Mouse (Mus musculus): ENCODE measurements at regions not wholly inside any gene's neighbourhood (a gene's known extent, or its start where the extent isn't known, plus 50 kb on each side); places are given as distances from the start of the nearest gene placed in this dataset.
A peak's percentile ranks its signal among the peaks of the same experiment; 100 is the strongest.

DNA sequence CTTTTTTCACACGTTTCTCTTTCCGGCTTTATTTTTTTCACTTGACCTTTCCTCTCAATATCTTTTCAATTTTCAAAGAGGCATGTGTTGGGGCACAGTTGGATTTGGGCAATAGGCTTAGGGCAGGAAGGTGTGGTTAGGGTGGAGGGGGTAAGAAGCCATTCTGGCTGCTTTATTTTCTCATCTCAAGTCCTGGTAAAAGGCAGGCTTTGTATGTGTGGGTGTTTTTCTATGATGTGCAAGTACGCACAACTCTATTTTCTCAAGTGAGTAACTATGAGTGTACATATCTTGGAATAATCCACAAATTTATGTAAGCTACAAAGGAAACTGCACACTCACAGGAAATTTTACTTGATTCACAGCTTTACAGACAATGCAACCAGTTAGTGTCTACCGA is 121.5 kb upstream of the Ifne start:
- no peak for DNase-seq (ENCODE audit: low spot score in 2 of 2)

DNA sequence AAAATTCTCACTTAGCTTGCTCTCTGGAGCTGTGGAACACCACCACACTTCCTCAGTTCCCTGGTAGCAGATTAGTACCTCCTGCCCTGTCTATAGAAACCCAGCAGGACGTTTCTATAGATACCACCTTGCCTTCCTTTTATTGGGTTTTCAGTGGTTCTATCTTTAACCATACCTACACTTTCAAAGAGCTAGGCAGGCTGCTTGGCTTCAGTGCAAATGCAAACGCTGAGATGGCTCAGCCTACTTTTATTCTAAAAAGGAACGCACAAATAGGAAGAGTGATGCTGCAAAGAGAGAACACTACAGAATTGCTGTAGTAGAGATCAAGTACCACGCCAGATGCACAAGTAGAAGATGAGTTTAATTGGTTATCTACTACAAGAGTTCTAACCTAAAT is 120.9 kb upstream of the Ifne start:
- no peak for DNase-seq (ENCODE audit: low spot score in 2 of 2)

- DNase-seq (ENCODE audit: low spot score in 2 of 2) = no peak
These were observed 120.2 kb upstream of the Ifne start for GRCm38 (mm10) chr4:89000200-89000599.

DNA sequence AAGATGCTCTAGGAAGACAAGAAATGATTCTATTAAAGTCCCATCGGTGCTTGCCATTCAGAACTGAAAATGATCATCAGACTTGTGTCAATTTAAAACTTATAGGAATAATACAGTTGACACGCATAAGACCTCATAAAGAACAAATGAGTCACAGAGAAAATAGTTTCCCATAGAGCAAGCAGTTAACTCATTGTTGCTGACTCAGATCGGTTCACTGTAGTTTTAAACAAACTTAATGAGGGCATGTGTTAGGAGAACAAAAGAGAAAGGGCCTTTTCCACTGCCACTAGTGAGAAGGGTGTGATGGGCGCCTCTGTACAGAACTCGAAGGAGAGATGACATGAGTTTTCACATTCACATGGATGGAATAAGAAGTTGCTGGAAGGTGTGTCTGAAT is 118.3 kb upstream of the Ifne start:
- DNase-seq (ENCODE audit: low spot score in 2 of 2) = no peak

- DNase-seq (ENCODE audit: low spot score in 2 of 2) = no peak
These were observed 115.3 kb upstream of the Ifne start for GRCm38 (mm10) chr4:88995129-88995919.

- no peak for DNase-seq (ENCODE audit: low spot score in 2 of 2)
These were observed 114.5 kb upstream of the Ifne start for GRCm38 (mm10) chr4:88994486-88994885.

DNA sequence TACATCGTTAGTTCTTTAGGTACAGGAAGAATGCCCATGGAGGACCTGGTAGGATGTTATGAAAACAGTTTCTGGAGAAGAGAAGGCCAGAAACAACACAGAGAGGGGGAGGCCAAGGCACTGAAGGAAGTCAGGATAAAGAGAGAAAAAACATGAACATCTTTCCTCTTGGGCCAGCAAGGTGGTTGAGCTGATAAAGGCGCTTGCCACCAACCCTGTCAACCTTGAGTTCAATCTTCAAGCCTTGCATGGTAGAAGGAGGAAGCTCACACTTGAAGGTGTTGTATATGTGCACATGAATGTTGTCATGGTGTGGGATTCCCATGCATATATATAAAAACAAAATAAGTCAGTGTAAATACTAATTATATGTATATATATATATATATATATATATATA is 112.5 kb upstream of the Ifne start:
- DNase-seq (ENCODE audit: low spot score in 2 of 2) = no peak

DNA sequence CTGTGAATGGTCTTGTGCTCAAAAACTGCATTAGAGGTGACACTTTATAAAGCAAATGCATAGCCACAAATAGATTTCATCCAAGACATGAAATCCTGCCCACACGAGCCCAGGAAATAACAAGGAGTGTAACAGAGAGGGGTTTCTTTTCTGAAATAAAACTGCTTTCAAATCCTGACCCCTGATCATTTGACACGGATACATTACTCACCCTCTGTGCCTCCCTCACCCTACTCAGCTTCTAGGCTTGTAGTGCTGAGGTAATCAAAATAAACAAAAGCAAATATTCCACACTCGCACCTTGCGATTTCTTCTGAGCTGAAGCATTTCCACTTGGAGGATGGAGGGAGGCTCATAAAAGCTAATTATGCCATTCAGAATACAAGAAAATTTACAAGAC is 108.4 kb upstream of the Ifne start:
- DNase-seq (ENCODE audit: low spot score in 2 of 2) = no peak

GRCm38 (mm10) chr4:88987103-88987502 is 107.1 kb upstream of the Ifne start:
- no peak for DNase-seq (ENCODE audit: low spot score in 2 of 2)

- DNase-seq (ENCODE audit: low spot score in 2 of 2) = no peak
These were observed 102.5 kb upstream of the Ifne start for GRCm38 (mm10) chr4:88982457-88982856.

- DNase-seq (ENCODE audit: low spot score in 2 of 2) = no peak
These were observed 97.3 kb upstream of the Ifne start for GRCm38 (mm10) chr4:88977099-88977888.

DNA sequence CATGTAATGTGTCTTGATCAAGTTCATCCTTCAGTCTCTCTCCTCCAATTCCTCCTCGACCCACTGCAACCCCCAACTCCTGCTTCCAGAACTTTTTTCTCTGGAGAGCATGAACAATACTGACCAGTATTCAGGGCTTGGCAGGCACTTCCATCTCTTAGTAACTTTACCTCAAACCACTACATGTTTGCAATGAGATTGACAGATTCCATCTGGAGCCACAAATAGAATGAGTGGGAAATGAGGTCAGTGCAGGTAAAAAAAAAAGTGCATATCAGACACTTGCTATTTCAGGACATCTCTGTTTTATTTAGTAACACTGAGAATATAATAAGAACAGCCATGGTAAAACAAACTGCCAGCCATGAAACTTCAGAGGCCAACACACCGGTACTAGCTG is 94.5 kb upstream of the Ifne start:
- no peak for DNase-seq (ENCODE audit: low spot score in 2 of 2)

DNA sequence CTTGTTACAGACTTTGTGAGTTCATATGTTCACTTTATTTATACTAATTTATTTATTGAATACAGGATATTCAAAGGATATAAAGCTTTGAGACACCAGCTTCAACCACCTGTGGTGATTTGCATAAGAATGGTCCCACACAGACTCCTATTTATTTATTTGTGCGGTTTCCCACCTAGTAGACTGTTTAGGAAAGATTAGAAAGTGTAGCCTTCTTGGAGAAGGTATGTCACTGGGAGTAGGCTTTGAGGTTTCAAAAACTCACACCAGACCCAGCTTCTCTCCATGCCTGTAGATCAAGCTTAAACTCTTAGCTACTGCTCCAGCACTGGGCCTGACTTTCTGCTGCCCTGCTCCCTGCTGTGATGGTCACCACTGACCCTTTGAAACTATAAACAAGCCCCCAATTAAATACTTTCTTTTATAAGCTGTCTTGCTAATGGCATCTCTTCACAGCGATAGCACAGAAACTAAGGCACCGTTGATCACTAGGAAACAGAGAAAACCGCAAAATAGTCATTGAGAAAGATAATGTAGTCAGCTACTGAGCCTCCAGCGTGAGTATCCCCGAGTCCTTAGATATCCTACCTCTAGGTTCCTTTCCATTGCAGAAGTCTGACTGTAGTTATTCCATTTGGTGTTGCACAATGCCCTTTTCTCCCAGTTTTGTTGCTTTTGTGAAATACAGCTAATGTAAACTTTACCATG is 89.3 kb upstream of the Ifne start:
- DNase-seq (ENCODE audit: low spot score in 2 of 2) = no peak

DNA sequence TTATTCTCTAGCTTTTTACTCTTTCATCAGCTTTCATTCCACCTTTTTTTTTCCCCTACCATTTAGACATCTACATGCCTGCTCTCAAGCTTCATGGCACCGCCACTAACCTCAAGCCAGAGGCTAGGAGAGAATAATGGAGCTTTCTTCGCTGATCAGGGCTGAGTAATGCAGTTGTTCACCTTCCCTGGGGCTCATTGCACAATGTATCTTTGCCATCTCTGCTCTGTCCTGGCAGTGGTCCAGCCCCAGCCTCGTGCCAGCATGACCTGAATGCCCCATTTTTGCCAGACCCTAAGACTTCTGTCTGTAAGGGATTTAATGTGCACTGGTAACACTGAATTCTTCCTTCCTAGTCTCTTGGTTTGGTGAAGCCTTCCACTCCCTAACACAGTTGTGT is 79.6 kb upstream of the Ifne start:
- peak; percentile 36 to 40 for DNase-seq (ENCODE audit: low spot score in 2 of 2)

- DNase-seq (ENCODE audit: low spot score in 2 of 2) = no peak
These were observed 76.6 kb upstream of the Ifne start for GRCm38 (mm10) chr4:88956605-88957004.

DNA sequence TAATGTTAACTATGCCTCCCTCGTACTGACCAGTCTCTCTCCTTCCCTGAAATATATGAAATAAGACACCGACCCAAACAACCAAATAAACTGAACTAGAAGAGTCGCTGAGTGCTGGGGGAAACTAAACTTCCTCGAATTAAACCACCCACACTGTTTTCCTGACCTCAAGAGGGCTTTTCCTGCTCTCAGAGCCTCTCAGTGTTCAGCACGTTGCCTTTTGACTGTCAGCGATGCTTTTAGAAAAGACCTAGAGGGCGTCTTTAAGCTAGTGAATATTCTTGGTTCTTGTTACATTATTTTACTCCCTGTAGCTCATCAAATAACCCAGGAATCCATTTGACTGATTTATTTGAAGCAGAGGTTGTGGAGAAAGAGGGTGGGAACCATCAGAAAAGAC is 76.2 kb upstream of the Ifne start:
- no peak for DNase-seq (ENCODE audit: low spot score in 2 of 2)

GRCm38 (mm10) chr4:88955571-88955970 is 75.6 kb upstream of the Ifne start:
- DNase-seq (ENCODE audit: low spot score in 2 of 2) = peak in 1 of 2 experiments; percentile 27

- no peak for DNase-seq (ENCODE audit: low spot score in 2 of 2)
These were observed 74.0 kb upstream of the Ifne start for GRCm38 (mm10) chr4:88954045-88954444.

- DNase-seq (ENCODE audit: low spot score in 2 of 2) = no peak
These were observed 71.0 kb upstream of the Ifne start for GRCm38 (mm10) chr4:88951034-88951336.

DNA sequence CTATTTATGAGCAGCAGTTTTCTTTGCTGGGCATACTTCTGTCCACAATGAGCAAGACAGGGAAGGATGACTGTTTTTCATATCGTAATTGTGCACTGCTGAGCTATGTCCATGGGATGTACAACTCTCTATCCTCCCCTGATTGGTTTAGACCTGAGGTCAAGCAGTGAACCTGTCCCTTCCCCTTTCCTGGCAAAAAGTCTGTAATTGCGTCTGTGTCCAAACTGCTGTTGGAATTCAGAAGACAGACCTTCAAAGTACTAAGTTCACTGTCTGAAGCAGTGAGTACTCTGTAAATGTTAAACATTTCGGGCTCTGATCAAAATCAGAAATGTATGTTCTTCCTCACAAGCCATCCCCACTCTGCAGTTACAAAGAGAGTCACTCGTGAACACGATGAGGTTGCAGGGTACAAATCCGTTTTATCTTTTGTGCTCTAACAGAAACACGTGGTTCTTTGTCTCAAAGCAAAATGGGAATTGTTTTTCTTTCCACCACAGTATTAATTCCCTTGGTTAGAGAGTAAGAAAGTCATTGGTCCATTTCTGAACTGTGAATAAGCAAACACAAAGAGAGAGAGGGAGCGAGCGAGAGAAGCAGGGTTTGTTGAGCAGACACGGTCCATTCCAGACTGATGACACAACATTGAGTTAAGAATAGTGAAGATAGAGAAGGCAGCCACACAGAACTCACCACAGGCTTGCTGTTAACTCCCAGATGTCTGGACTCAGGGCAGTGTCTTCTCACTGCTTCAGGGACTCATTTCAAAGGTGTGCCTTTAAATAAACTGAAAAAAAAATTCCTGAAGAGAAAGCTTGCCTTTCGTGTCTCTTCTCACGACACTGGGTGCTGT is 70.4 kb upstream of the Ifne start:
- no peak for DNase-seq (ENCODE audit: low spot score in 2 of 2)

GRCm38 (mm10) chr4:88948027-88948859 is 68.2 kb upstream of the Ifne start:
- no peak for DNase-seq (ENCODE audit: low spot score in 2 of 2)

All from urinary bladder, adult 18-20 months (tissue).